Mouse (Mus musculus) heart, adult 2 months (tissue): ENCODE measurements around the gene Rhbdl1. TPM values are rescaled to one million over a fixed set of nuclear protein-coding genes. Genes with fewer than 3 reads are reported as not detected.

ENCODE experiments used
- DNase-seq, 2 experiments: peaks; one replicate each; pipeline ENCODE4 v3.0.0; 2021
- H3K27ac ChIP-seq: fragments of 200-600 bp; 2 replicates; pipeline ENCODE4 v1.8.1; 2022
- H3K27me3 ChIP-seq: fragments of 200-500 bp; 2 replicates; pipeline ENCODE4 v1.6.1; 2012; ENCODE audit warnings: mild to moderate bottlenecking, low read length, inconsistent platforms, mixed read lengths; ENCODE audit not compliant: control insufficient read depth, insufficient read depth
- H3K36me3 ChIP-seq: fragments of 200-500 bp; 2 replicates; pipeline ENCODE4 v1.6.1; 2012; ENCODE audit warnings: low read length, inconsistent platforms; ENCODE audit not compliant: control insufficient read depth, insufficient read depth
- H3K4me1 ChIP-seq: fragments of 200-500 bp; 2 replicates; pipeline ENCODE4 v1.6.1; 2011; ENCODE audit warnings: low read length; ENCODE audit not compliant: control insufficient read depth, insufficient read depth
- H3K4me3 ChIP-seq: fragments of 200-600 bp; 2 replicates; pipeline ENCODE4 v1.8.1; 2022
- H3K79me2 ChIP-seq: fragments of 200-500 bp; replicated peaks from 2 replicates; pipeline ENCODE4 v1.6.1; 2012; ENCODE audit warnings: mild to moderate bottlenecking, inconsistent platforms, low read length, moderate library complexity, mixed read lengths; ENCODE audit not compliant: control insufficient read depth, insufficient read depth
- H3K9ac ChIP-seq: fragments of 200-500 bp; 2 replicates; pipeline ENCODE4 v1.6.1; 2012; ENCODE audit warnings: low read depth, mild to moderate bottlenecking, control low read depth, inconsistent platforms, low read length, mixed read lengths
- CTCF ChIP-seq: fragments of 200-600 bp; IDR thresholded peaks from 2 replicates; pipeline ENCODE4 v1.8.1; 2022; ENCODE audit warnings: antibody characterized with exemption, mild to moderate bottlenecking, moderate library complexity
- EP300 ChIP-seq: fragments of 200-500 bp; IDR thresholded peaks from 2 replicates; pipeline ENCODE4 v1.6.1; 2011; ENCODE audit warnings: low read depth, low read length, control low read depth; ENCODE audit not compliant: insufficient read depth
- POLR2A ChIP-seq: fragments of 200-500 bp; IDR thresholded peaks from 2 replicates; pipeline ENCODE4 v1.6.1; 2011; ENCODE audit warnings: mild to moderate bottlenecking, low read depth, low read length, control low read depth; ENCODE audit not compliant: insufficient read depth
- WGBS: fragments of 180-500 bp; shearing (Covaris S2); methylation state at CpG from one replicate; pipeline ENCODE4 v1.1.7; 2018; 5-methylcytosine and 5-hydroxymethylcytosine counted together
- intact Hi-C: fragments of 180-260 bp; cut with DNase I; formaldehyde crosslinking; loops from one replicate; pipeline ENCODE4 v1.15.1; 2025
- polyA plus RNA-seq: library from polyadenylated mRNA; depleted of rRNA; stranded (reverse); fragments of >200 nt; gene quantifications from 2 replicates; pipeline ENCODE4 v1.2.3, GENCODE M21; 2012
- total RNA-seq, 2 experiments: library from RNA; stranded (reverse); gene quantifications; 2 replicates each; pipeline ENCODE4 v1.2.3; 2021

The Rhbdl1 gene
- total and polyA plus RNA-seq, 3 experiments = 0.55 to 4.9 (median 0.82) TPM

- Histone ChIP-seq H3K27me3 (no peaks in the 10 kb centered on the region), H3K9ac (no peak overlapping the region), H3K4me1 (peaks cover 2% of the 10 kb centered on the region), H3K27ac (no peak overlapping the region), H3K79me2 (no peaks in the 10 kb centered on the region), H3K36me3 (no peaks in the 10 kb centered on the region), H3K4me3 (no peak overlapping the region)
- peak; percentile 69 to 70 for DNase-seq
- intact Hi-C loops = loop anchor here (1.0 to 5.0 kb wide), 3 partner anchors 28 to 324 kb away; partner anchors contain the start of gene Narfl
- TF ChIP-seq CTCF (peak; percentile 97), POLR2A (no peak), EP300 (peak; percentile 70; the same call in 1 of the 2 replicates)
- WGBS = 5% methylated on average over 6 of the region's 6 CpGs
Observed at GRCm38 (mm10) chr17:25801029-25801428, 36.1 kb downstream of the Rhbdl1 start.

GRCm38 (mm10) chr17:25796951-25797369 lies 40.1 kb downstream of the Rhbdl1 start, which contains the start of gene Metrn:
Metrn (minus strand) TSS chr17:25797136.
- under 1% methylated on average over 35 of the region's 35 CpGs for WGBS
- Histone ChIP-seq H3K27me3 (no peaks in the 10 kb centered on the region), H3K9ac (peak within 1 kb of the TSS; percentile 72), H3K36me3 (no peaks in the 10 kb centered on the region), H3K27ac (peak within 1 kb of the TSS; percentile 55; the same call in 1 of the 2 replicates), H3K79me2 (no peaks in the 10 kb centered on the region), H3K4me1 (peaks cover 11% of the 10 kb centered on the region), H3K4me3 (peak within 1 kb of the TSS; percentile 65)
- no peak for TF ChIP-seq POLR2A
- TF ChIP-seq CTCF = no peak
- intact Hi-C loops = loop anchor here (1.0 kb wide), 1 partner anchor 23 kb away; no protein-coding TSS in a partner anchor
- DNase-seq = peak; percentile 91

- Histone ChIP-seq H3K9ac (peak overlapping the region; percentile 72), H3K27ac (peak overlapping the region; percentile 55; the same call in 1 of the 2 replicates), H3K36me3 (no peaks in the 10 kb centered on the region), H3K4me1 (peaks cover 13% of the 10 kb centered on the region), H3K27me3 (no peaks in the 10 kb centered on the region), H3K79me2 (no peaks in the 10 kb centered on the region), H3K4me3 (peak overlapping the region; percentile 65)
- WGBS = 3% methylated on average over 37 of the region's 37 CpGs
- DNase-seq = peak; percentile 66
- intact Hi-C loops = no loop called here
- no peak for TF ChIP-seq EP300
- no peak for TF ChIP-seq CTCF
- TF ChIP-seq POLR2A = no peak
Observed at GRCm38 (mm10) chr17:25796211-25796771, 40.8 kb downstream of the Rhbdl1 start.

GRCm38 (mm10) chr17:25795609-25796092 lies 41.4 kb downstream of the Rhbdl1 start, which contains the start of gene AC134908.4:
AC134908.4 (minus strand) TSS chr17:25795659.
- DNase-seq = no peak
- no peaks in the 10 kb centered on the region for H3K79me2 ChIP-seq
- peak within 1 kb of the TSS; percentile 55; the same call in 1 of the 2 replicates for H3K27ac ChIP-seq
- 62% methylated on average over 6 of the region's 6 CpGs for WGBS
- no peaks in the 10 kb centered on the region for H3K36me3 ChIP-seq
- peak within 1 kb of the TSS; percentile 65 for H3K4me3 ChIP-seq
- intact Hi-C loops = no loop called here
- H3K4me1 ChIP-seq = peaks cover 13% of the 10 kb centered on the region
- no peaks in the 10 kb centered on the region for H3K27me3 ChIP-seq
- peak within 1 kb of the TSS; percentile 72 for H3K9ac ChIP-seq
- no peak for TF ChIP-seq CTCF

GRCm38 (mm10) chr17:25794998-25795397 lies 42.1 kb downstream of the Rhbdl1 start:
- Histone ChIP-seq H3K27me3 (no peaks in the 10 kb centered on the region), H3K4me3 (no peak overlapping the region), H3K9ac (no peak overlapping the region), H3K79me2 (no peaks in the 10 kb centered on the region), H3K36me3 (no peaks in the 10 kb centered on the region), H3K27ac (no peak overlapping the region), H3K4me1 (peaks cover 13% of the 10 kb centered on the region)
- WGBS = 93% methylated on average over 17 of the region's 17 CpGs
- DNase-seq = no peak
- TF ChIP-seq EP300 (no peak), POLR2A (no peak), CTCF (no peak)
- intact Hi-C loops = no loop called here

GRCm38 (mm10) chr17:25794197-25794596 lies 42.9 kb downstream of the Rhbdl1 start:
- Histone ChIP-seq H3K9ac (no peak overlapping the region), H3K4me3 (no peak overlapping the region), H3K4me1 (peaks cover 13% of the 10 kb centered on the region), H3K27me3 (no peaks in the 10 kb centered on the region), H3K36me3 (no peaks in the 10 kb centered on the region), H3K27ac (no peak overlapping the region), H3K79me2 (no peaks in the 10 kb centered on the region)
- 64% methylated on average over 13 of the region's 13 CpGs for WGBS
- intact Hi-C loops = no loop called here
- no peak for DNase-seq
- TF ChIP-seq POLR2A (no peak), EP300 (no peak), CTCF (no peak)
